Mouse (Mus musculus) Patski (cell line): ENCODE data around the gene Arhgef28. TPM values are rescaled to one million over a fixed set of nuclear protein-coding genes. Genes with fewer than 3 reads are reported as not detected.
"Not testable (repeated sequence)": the region's sequence is repeated elsewhere in the genome, so short reads cannot be mapped to it uniquely, and the experiment has no call there.

ENCODE experiments used
- ATAC-seq: fragments of 100-300 bp; one replicate; pipeline ENCODE4 v1.8.0; 2021
- CTCF ChIA-PET: fragments of 350-600 bp; sonication (Branson Sonifier 250); formaldehyde crosslinking; loops from one replicate; lab custom pipeline; 2022; ENCODE audit warnings: inconsistent platforms; lab: Charles Lee
- POLR2A ChIA-PET: fragments of 350-600 bp; sonication (Branson Sonifier 250); formaldehyde crosslinking; loops from one replicate; lab custom pipeline; 2022; ENCODE audit warnings: antibody characterized with exemption, inconsistent platforms; lab: Charles Lee
- DNase-seq: peaks from one replicate; pipeline ENCODE4 v3.0.0-alpha.2; 2011; ENCODE audit warnings: low read depth, low spot score
- H3K27me3 ChIP-seq: fragments of 371-371 bp; one replicate; pipeline ENCODE4 v1.5.1; 2021
- CTCF ChIP-seq: fragments of 100-300 bp; IDR thresholded peaks from one replicate; pipeline ENCODE4 v1.5.1; 2021
- in situ Hi-C: fragments of 300-500 bp; cut with MboI; formaldehyde crosslinking; loops from 3 replicates; pipeline ENCODE4 v1.11.1; 2018; ENCODE audit warnings: low pct_unique_long_range_greater_than_20kb, mixed read lengths
- polyA plus RNA-seq: library from polyadenylated mRNA; unstranded; gene quantifications from one replicate; pipeline ENCODE4 v1.2.3, GENCODE M21; 2021

Gene Arhgef28
- polyA plus RNA-seq, 1 experiment from 2014 or later = 79.0 TPM

GRCm38 (mm10) chr13:98077216-98077615, 129.0 kb downstream of the Arhgef28 start:
- no peak for TF ChIP-seq CTCF
- in situ Hi-C loops = no loop called here
- ChIA-PET POLR2A (no interaction called here), CTCF (no interaction called here)
- no peak for DNase-seq
- no peak for ATAC-seq
- H3K27me3 ChIP-seq = no peaks in the 10 kb centered on the region

DNA sequence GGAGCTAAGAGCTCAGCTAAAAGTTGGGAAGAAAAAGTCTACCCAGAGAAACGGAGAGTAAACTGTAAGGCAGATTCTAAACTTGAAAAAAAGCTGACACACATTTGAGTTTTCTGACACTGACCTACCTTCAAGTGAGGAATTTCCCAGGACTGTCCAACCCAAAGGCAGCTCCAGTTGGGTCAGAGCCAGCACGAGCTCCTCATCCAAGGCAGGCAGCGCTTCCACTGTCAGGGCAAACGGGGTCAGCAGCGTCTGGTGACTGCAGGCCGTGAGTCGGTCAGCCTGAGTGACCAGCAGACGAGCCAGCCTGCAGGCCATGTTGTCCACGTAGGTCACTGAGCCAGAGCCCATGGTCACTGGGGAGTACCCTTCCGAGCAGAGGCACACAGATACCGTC, 131.4 kb downstream of the Arhgef28 start:
- ATAC-seq = no peak
- in situ Hi-C loops = no loop called here
- TF ChIP-seq CTCF = no peak
- DNase-seq = no peak
- ChIA-PET POLR2A (no interaction called here), CTCF (no interaction called here)
- no peaks in the 10 kb centered on the region for H3K27me3 ChIP-seq

DNA sequence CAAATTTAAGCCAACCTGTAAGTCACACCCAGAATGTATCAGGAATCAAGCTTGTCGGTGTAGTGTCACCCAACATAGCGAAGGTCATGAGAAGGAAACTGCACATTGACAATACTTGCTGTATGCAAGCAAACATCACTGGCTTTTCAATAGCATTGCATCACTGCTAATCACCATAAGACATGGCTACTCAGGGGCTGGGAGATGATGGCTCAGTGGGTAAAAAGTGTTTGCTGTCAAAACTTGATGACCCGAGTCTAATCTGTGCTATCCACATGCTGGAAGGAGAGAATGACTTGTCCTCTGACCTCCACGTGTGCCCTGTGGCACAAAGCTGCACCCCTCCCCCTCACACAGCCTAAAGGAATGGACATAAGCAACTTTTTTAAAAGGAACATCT, 133.0 kb downstream of the Arhgef28 start:
- TF ChIP-seq CTCF = no peak

GRCm38 (mm10) chr13:98070458-98070857, 135.8 kb downstream of the Arhgef28 start:
- H3K27me3 ChIP-seq = no peaks in the 10 kb centered on the region
- no peak for DNase-seq
- no peak for TF ChIP-seq CTCF
- in situ Hi-C loops = no loop called here
- no peak for ATAC-seq
- ChIA-PET POLR2A (no interaction called here), CTCF (no interaction called here)

More for the DNA sequence above, 133.0 kb downstream of the Arhgef28 start:
- in situ Hi-C loops = no loop called here
- ATAC-seq = no peak
- no peaks in the 10 kb centered on the region for H3K27me3 ChIP-seq
- CTCF ChIA-PET = no interaction called here
- POLR2A ChIA-PET = no interaction called here
- DNase-seq = no peak

GRCm38 (mm10) chr13:98069646-98070045, 136.6 kb downstream of the Arhgef28 start:
- DNase-seq = no peak
- CTCF ChIA-PET = no interaction called here
- ATAC-seq = no peak
- in situ Hi-C loops = no loop called here
- H3K27me3 ChIP-seq = no peaks in the 10 kb centered on the region
- TF ChIP-seq CTCF = no peak
- POLR2A ChIA-PET = no interaction called here

DNA sequence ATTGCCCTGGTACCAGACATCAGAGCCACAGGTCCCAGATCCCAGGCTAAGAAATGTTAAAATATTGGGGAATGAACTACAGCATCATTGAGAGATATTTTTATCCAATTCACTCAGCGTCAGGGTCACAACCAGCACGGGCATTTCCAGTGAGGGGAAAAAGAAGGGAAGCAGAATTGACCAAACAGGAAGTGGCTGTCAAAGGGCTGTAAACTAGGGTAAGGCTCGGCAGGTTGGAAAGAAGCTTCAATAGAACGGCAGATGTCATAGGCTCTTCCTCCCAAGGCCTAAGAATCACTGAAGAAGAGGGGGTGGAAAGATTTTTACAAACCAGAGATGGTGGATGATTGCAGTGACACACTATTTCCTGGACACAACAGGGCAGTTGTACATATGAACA, 143.4 kb downstream of the Arhgef28 start:
- TF ChIP-seq CTCF = no peak
- no peak for ATAC-seq
- in situ Hi-C loops = no loop called here

DNA sequence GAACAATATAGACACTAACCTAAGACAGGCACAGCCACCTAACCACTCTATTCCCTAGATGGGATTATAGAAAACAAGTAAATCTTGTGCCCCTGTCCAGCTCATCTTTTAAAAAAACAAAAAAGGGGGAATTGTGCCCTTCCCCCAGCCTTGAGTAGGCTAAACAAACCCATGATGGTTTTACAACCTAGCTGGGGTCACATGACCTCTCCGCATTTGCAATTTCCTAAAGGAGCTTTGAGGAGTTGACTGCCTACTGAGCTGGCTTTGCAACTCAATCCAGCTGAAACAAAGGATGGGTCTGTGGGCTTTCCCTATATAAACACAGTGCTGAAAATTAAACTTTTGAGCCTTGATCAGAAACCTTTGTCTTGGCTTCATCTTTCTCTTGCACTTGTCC, 146.1 kb downstream of the Arhgef28 start:
- ATAC-seq, DNase-seq, H3K27me3 ChIP-seq, CTCF ChIA-PET, in situ Hi-C loops, POLR2A ChIA-PET: not testable (repeated sequence)

More for the DNA sequence above, 143.4 kb downstream of the Arhgef28 start:
- no peak for DNase-seq
- POLR2A ChIA-PET = no interaction called here
- CTCF ChIA-PET = no interaction called here
- H3K27me3 ChIP-seq = no peaks in the 10 kb centered on the region

DNA sequence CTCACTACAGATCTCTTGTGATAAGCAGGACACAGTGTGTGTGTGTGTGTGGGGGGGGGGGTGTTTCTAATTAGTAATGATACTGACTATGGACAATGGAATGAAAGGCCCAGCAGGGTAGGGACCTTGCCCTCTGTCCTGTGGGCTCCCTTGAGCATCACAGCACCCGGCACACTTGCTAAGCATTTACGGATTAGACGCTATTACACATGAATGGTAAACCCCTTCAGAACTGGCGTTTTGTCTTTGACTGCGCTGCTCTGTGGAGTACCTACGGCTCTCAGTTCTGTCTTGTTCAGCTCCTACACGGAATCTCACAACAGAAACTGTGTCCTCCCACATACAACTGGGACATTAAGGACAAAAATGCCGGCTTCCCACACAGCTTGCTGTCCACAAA, 151.0 kb downstream of the Arhgef28 start:
- ChIA-PET POLR2A (interaction anchor here (0.6 kb wide), 1 partner anchor 72 kb away, joined by 4 read pairs; no protein-coding TSS in a partner anchor), CTCF (no interaction called here)
- ATAC-seq (no peak), DNase-seq (no peak)
- no peak for TF ChIP-seq CTCF
- in situ Hi-C loops = no loop called here
- H3K27me3 ChIP-seq = no peaks in the 10 kb centered on the region

DNA sequence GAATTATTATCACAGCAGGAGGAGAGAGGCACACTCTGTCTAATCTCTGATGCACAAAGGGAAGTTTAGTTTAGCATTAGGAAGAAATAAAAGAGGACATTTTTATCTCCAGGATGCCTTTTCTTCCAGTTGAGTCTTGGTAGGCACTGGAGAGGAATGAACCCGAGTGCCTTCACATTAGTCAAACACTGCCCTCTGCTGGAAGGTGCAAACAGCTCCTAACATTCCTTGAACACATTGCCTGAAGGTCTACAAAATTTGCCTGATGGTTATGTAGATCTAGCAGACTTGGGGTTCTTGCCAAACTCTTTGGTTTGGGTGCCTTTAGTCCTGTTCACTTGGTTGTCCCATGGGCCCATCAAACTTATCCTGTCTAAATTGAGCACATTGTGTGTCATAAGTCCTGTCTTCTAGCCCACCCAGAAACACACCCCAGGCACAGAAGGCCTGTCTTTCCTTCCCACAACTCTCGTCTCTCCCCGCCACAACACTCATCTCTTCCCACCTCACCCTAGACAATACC, 165.6 kb downstream of the Arhgef28 start:
- in situ Hi-C loops = loop anchor here (5.0 kb wide), 1 partner anchor 192 kb away; no protein-coding TSS in a partner anchor
- ChIA-PET POLR2A (interaction anchor here (0.5 kb wide), 1 partner anchor 61 kb away, joined by 4 read pairs; no protein-coding TSS in a partner anchor), CTCF (interaction anchor here (1.2 to 2.2 kb wide), 3 partner anchors 9 to 203 kb away, joined by 3 to 12 read pairs (median 4); no protein-coding TSS in a partner anchor)
- TF ChIP-seq CTCF = peak; percentile 62
- DNase-seq (no peak), ATAC-seq (no peak)
- H3K27me3 ChIP-seq = no peaks in the 10 kb centered on the region

- in situ Hi-C loops = loop anchor here (10.0 kb wide), 1 partner anchor 804 kb away; no protein-coding TSS in a partner anchor
- H3K27me3 ChIP-seq = no peaks in the 10 kb centered on the region
- ATAC-seq = no peak
- ChIA-PET POLR2A (no interaction called here), CTCF (interaction anchor here (1.4 to 2.2 kb wide), 2 partner anchors 8 to 803 kb away, joined by 5 to 12 read pairs; no protein-coding TSS in a partner anchor)
- no peak for TF ChIP-seq CTCF
- no peak for DNase-seq
Measured at GRCm38 (mm10) chr13:98038731-98039130, 167.5 kb downstream of the Arhgef28 start.

DNA sequence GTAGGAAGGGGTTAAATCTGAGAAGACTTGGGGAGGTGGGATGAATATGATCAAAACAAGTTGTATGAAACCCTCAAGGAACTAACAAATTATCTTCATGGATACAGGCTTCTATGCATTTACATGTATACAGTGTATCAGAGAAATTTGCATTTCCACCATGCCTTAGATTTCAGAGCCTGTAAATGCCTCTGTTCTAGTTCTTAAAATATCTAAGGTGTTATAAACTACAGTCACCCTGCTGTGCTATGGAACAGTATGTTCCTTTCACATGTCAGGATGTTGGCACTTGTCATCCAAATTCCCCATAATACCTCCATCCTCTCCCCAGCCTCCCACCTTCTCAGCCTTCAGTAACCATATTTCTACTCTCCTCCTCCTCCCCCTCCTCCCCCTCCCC, 168.5 kb downstream of the Arhgef28 start:
- ChIA-PET CTCF (no interaction called here), POLR2A (no interaction called here)
- no peak for DNase-seq
- no peaks in the 10 kb centered on the region for H3K27me3 ChIP-seq
- no peak for ATAC-seq
- no peak for TF ChIP-seq CTCF
- in situ Hi-C loops = loop anchor here (10.0 kb wide), 1 partner anchor 803 kb away; no protein-coding TSS in a partner anchor
